Mouse (Mus musculus): ENCODE measurements at regions not wholly inside any gene's neighbourhood (a gene's known extent, or its start where the extent isn't known, plus 50 kb on each side); places are given as distances from the start of the nearest gene placed in this dataset.

DNA sequence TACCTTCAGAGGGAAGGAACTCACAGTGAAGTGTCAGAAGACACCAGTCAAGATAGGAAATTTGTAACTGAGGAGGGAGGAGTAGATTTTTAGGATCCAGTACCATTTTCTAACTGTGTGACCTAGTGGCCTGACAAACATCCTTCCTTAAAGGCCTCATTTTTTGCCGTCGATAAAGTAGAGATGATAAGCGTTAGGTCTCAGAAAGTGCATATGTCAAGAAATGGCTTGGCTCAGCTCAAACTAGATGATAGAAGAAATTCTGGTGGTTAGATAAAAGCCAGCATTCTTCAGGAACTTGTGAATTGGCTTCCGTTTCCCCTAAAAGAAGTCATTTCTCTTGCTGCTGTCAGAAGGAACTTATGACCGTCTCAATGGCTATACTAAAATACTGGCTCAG lies 324.1 kb upstream of the Mpdz start:
- TF ChIP-seq CTCF (IDR thresholded peaks at IDR 0.05; ENCODE audit: control insufficient read depth, insufficient read depth, insufficient read length), result no peak
- TF ChIP-seq FOSL1 (IDR thresholded peaks at IDR 0.05; ENCODE audit: insufficient read depth, low read length, poor library complexity, severe bottlenecking), result no peak
